16 mouse cellular contexts compared by ENCODE assay signal in genomic region chr5:137892954-137893353, GRCm38 (mm10). TPM values are rescaled to one million over a fixed set of nuclear protein-coding genes. Genes with fewer than 3 reads are reported as not detected.
DNase-seq lines count a peak whose midpoint lies in the region; ATAC-seq and TF ChIP-seq lines count a peak whose summit lies in the region.
"Had no signal": no experiment of that assay in that cellular context is flagged by ENCODE, and none has a peak within 500 bp of the region (broad histone marks: within the 10 kb centered on the region; RNA-seq: fewer than 3 reads in every experiment).

No protein-coding gene starts in this region.

- H3K4me2 ChIP-seq in intestine, postnatal 0 days (replicated peaks; ENCODE audit: low read depth): no peak overlapping the region
- no peak overlapping the region for H3K4me2 ChIP-seq in intestine, embryonic 15.5 days (replicated peaks)
- H3K4me2 ChIP-seq in CH12.LX (ENCODE audit: insufficient read depth, low read depth, poor library complexity, severe bottlenecking): no peak overlapping the region
- H3K4me2 ChIP-seq: forebrain, embryonic 13.5 days; midbrain, embryonic 11.5 days; neural tube, embryonic 13.5 days had no signal

- DNase-seq in 416B (ENCODE audit: low read depth) (peak; percentile 27), CH12.LX (ENCODE audit: extremely low read depth) (peak; percentile 37)
- DNase-seq in brain, embryonic 14.5 days (ENCODE audit: low read depth): peak; percentile 1
- no peak for DNase-seq in thymus, adult 18-20 months
- no peak for DNase-seq in left cerebral cortex, adult 9 months (ENCODE audit: low spot score in 2 of 2)
- DNase-seq: kidney, postnatal 25 days; lung, adult 18-20 months; right cerebral cortex, postnatal 14 days had no signal

- H3K4me3 ChIP-seq in intestine, postnatal 0 days (ENCODE audit: low read depth, low read length): no peak overlapping the region
- H3K4me3 ChIP-seq in intestine, embryonic 15.5 days (replicated peaks): no peak overlapping the region
- no peak overlapping the region for H3K4me3 ChIP-seq in CH12.LX (replicated peaks in 1 of 3; ENCODE audit: low read depth in 2 of 3, low read length in 2 of 3, poor library complexity in 1 of 3)
- H3K4me3 ChIP-seq: forebrain, embryonic 13.5 days; neural tube, embryonic 13.5 days had no signal

- H3K79me2 ChIP-seq in CH12.LX (replicated peaks; ENCODE audit: control insufficient read depth, extremely low read depth, insufficient read depth, poor library complexity, severe bottlenecking): no peaks in the 10 kb centered on the region

- H3K4me1 ChIP-seq in intestine, postnatal 0 days (replicated peaks; ENCODE audit: control insufficient read depth, insufficient read depth, low read length): no peaks in the 10 kb centered on the region
- no peaks in the 10 kb centered on the region for H3K4me1 ChIP-seq in intestine, embryonic 15.5 days (replicated peaks)
- peaks cover 0 to 4% of the 10 kb centered on the region in 2 experiments; a peak in 2 of 4 replicates for H3K4me1 ChIP-seq in CH12.LX (ENCODE audit: control insufficient read depth in 1 of 2, insufficient read depth in 2 of 2)
- H3K4me1 ChIP-seq: forebrain, embryonic 13.5 days; neural tube, embryonic 13.5 days had no signal

- H3K27me3 ChIP-seq in intestine, postnatal 0 days (replicated peaks; ENCODE audit: control insufficient read depth, insufficient read depth, low read length): no peaks in the 10 kb centered on the region
- H3K27me3 ChIP-seq in intestine, embryonic 15.5 days (replicated peaks): no peaks in the 10 kb centered on the region
- peaks cover 13% of the 10 kb centered on the region for H3K27me3 ChIP-seq in CH12.LX (replicated peaks)
- H3K27me3 ChIP-seq: forebrain, embryonic 13.5 days; neural tube, embryonic 13.5 days had no signal

- no peak for TF ChIP-seq POLR2A in CH12.LX (IDR thresholded peaks at IDR 0.05; ENCODE audit: low read depth, low read length)
- no peak for TF ChIP-seq POLR2A in brain, embryonic 14.5 days (IDR thresholded peaks at IDR 0.05; ENCODE audit: borderline replicate concordance, extremely low read depth, insufficient read depth, insufficient read length, poor library complexity, severe bottlenecking)

- dilution Hi-C loops in CH12.LX (cut with MboI; ENCODE audit: extremely low pct_ligation_motif_present, extremely low pct_unique_long_range_greater_than_20kb, low sequenced_read_pairs): no loop called here

- H3K36me3 ChIP-seq in intestine, postnatal 0 days (ENCODE audit: control insufficient read depth, insufficient read depth): 0 out of 2 replicates have a peak, but pooled peaks cover 8% of the 10 kb centered on the region
- H3K36me3 ChIP-seq in intestine, embryonic 15.5 days: no peaks in the 10 kb centered on the region
- H3K36me3 ChIP-seq in CH12.LX (replicated peaks in 1 of 2; ENCODE audit: control insufficient read depth in 1 of 2, insufficient read depth in 1 of 2, low read length in 1 of 2): no peaks in the 10 kb centered on the region
- H3K36me3 ChIP-seq: neural tube, embryonic 13.5 days had no signal

- TF ChIP-seq EP300 in CH12.LX (IDR thresholded peaks at IDR 0.05; ENCODE audit: low read length): no peak

- H3K9ac ChIP-seq in intestine, postnatal 0 days (ENCODE audit: low read depth, low read length): no peak overlapping the region
- no peak overlapping the region for H3K9ac ChIP-seq in intestine, embryonic 15.5 days
- H3K9ac ChIP-seq in CH12.LX (ENCODE audit: insufficient read depth, low read depth): no peak overlapping the region
- H3K9ac ChIP-seq: forebrain, embryonic 13.5 days; neural tube, embryonic 13.5 days had no signal

- WGBS in intestine, postnatal 0 days: 47% methylated on average over 1 of the region's 1 CpGs
- WGBS in intestine, embryonic 15.5 days: 54% methylated on average over 1 of the region's 1 CpGs

- ATAC-seq in intestine, postnatal 0 days: no peak
- no peak for ATAC-seq in intestine, embryonic 15.5 days
- ATAC-seq: forebrain, embryonic 13.5 days had no signal

- TF ChIP-seq RAD21 in CH12.LX (IDR thresholded peaks at IDR 0.05; ENCODE audit: low read depth, low read length): peak; percentile 62

- H3K9me3 ChIP-seq in intestine, postnatal 0 days (ENCODE audit: control insufficient read depth): no peaks in the 10 kb centered on the region
- no peaks in the 10 kb centered on the region for H3K9me3 ChIP-seq in intestine, embryonic 15.5 days
- no peaks in the 10 kb centered on the region for H3K9me3 ChIP-seq in CH12.LX (replicated peaks; ENCODE audit: low read length)
- H3K9me3 ChIP-seq: forebrain, embryonic 13.5 days; neural tube, embryonic 13.5 days had no signal

- TF ChIP-seq CTCF in intestine, postnatal 0 days (IDR thresholded peaks at IDR 0.05; ENCODE audit: low read depth): peak; percentile 73
- TF ChIP-seq CTCF in CH12.LX (conservative IDR thresholded peaks at IDR 0.05 in 1 of 2, IDR thresholded peaks at IDR 0.05 in 1 of 2; ENCODE audit: low read depth in 2 of 2, low read length in 2 of 2): peak; percentile 75 to 78
- peak; percentile 29; the same call in 1 of the 2 replicates for TF ChIP-seq CTCF in brain, embryonic 14.5 days (IDR thresholded peaks at IDR 0.05; ENCODE audit: borderline replicate concordance, extremely low read depth, insufficient read depth, insufficient read length)

- in situ Hi-C loops in CH12.LX (cut with MboI; ENCODE audit: low pct_ligation_motif_present, low pct_unique_long_range_greater_than_20kb, low sequenced_read_pairs): loop anchor here (5.0 kb wide), 1 partner anchor 79 kb away; no protein-coding TSS in a partner anchor

- H3K27ac ChIP-seq in intestine, postnatal 0 days (ENCODE audit: low read depth, low read length): no peak overlapping the region
- no peak overlapping the region for H3K27ac ChIP-seq in intestine, embryonic 15.5 days
- H3K27ac ChIP-seq in CH12.LX (ENCODE audit: insufficient read depth, low read depth): no peak overlapping the region
- H3K27ac ChIP-seq: forebrain, embryonic 13.5 days; neural tube, embryonic 13.5 days had no signal

TF ChIP-seq in CH12.LX, 34 proteins besides CTCF, POLR2A, EP300 and RAD21:
- TF ChIP-seq MAZ (IDR thresholded peaks at IDR 0.05; ENCODE audit: low read depth, low read length) (no peak), ZC3H11A (IDR thresholded peaks at IDR 0.05; ENCODE audit: low read depth, low read length) (peak; percentile 21; the same call in 1 of the 2 replicates), SMC3 (IDR thresholded peaks at IDR 0.05; ENCODE audit: low read depth, low read length) (peak; percentile 85)

RNA-seq across cellular contexts. Expression of gene Pilrb2, which starts 21.3 kb away (rescaled TPM):
- 1.8 and 3.4 TPM in 2 replicates for polyA plus RNA-seq in intestine, postnatal 0 days (2015; fragmentation: Nextera tagmentation; extraction: Ambion mirVana)
- polyA plus RNA-seq in intestine, embryonic 15.5 days (2015; fragmentation: Nextera tagmentation; extraction: Ambion mirVana): 0.74 and 1.2 TPM in 2 replicates
- total RNA-seq in CH12.LX (2012; rRNA removed) (not detected in 2 replicates), CH12.LX (2014; rRNA removed) (not detected in 2 replicates)
- polyA plus RNA-seq in CH12.LX (2012; ENCODE audit: insufficient read length, low read depth): not detected in 2 replicates
- polyA plus RNA-seq in brain, embryonic 14.5 days (2012; rRNA removed): 0.08 TPM in 1 of 2 replicates, not detected in the other
- total RNA-seq: left cerebral cortex, postnatal 14 days had no signal
- polyA plus RNA-seq: forebrain, embryonic 13.5 days; hindbrain, embryonic 11.5 days; midbrain, embryonic 11.5 days had no signal

RNA-seq across cellular contexts. Expression of gene Cyp3a13, which starts 28.5 kb away (rescaled TPM):
- polyA plus RNA-seq in intestine, postnatal 0 days (2015; fragmentation: Nextera tagmentation; extraction: Ambion mirVana): 119 and 134 TPM in 2 replicates
- 32.9 and 33.1 TPM in 2 replicates for polyA plus RNA-seq in intestine, embryonic 15.5 days (2015; fragmentation: Nextera tagmentation; extraction: Ambion mirVana)
- total RNA-seq in CH12.LX (2012; rRNA removed) (not detected in 2 replicates), CH12.LX (2014; rRNA removed) (not detected in 2 replicates)
- 0.16 TPM in 1 of 2 replicates, not detected in the other for polyA plus RNA-seq in CH12.LX (2012; ENCODE audit: insufficient read length, low read depth)
- polyA plus RNA-seq in brain, embryonic 14.5 days (2012; rRNA removed): not detected in 2 replicates
- polyA plus RNA-seq: forebrain, embryonic 13.5 days; hindbrain, embryonic 11.5 days; midbrain, embryonic 11.5 days; neural tube, embryonic 13.5 days had no signal

RNA-seq across cellular contexts. Expression of gene Pilrb1, which starts 35.0 kb away (rescaled TPM):
- 3.5 and 4.3 TPM in 2 replicates for polyA plus RNA-seq in intestine, postnatal 0 days (2015; fragmentation: Nextera tagmentation; extraction: Ambion mirVana)
- 1.1 and 2.8 TPM in 2 replicates for polyA plus RNA-seq in intestine, embryonic 15.5 days (2015; fragmentation: Nextera tagmentation; extraction: Ambion mirVana)
- total RNA-seq in CH12.LX (2012; rRNA removed) (not detected in 2 replicates), CH12.LX (2014; rRNA removed) (not detected in 2 replicates)
- polyA plus RNA-seq in CH12.LX (2012; ENCODE audit: insufficient read length, low read depth): not detected in 2 replicates
- 0.16 TPM in 1 of 2 replicates, not detected in the other for polyA plus RNA-seq in brain, embryonic 14.5 days (2012; rRNA removed)
- total RNA-seq: left cerebral cortex, postnatal 14 days had no signal
- polyA plus RNA-seq: cortical plate, adult 2 months; forebrain, embryonic 13.5 days; hindbrain, embryonic 11.5 days; midbrain, embryonic 11.5 days; neural tube, embryonic 13.5 days had no signal

RNA-seq across cellular contexts. Expression of gene Pilra, which starts 56.9 kb away (rescaled TPM):
- polyA plus RNA-seq in intestine, postnatal 0 days (2015; fragmentation: Nextera tagmentation; extraction: Ambion mirVana): 2.4 and 3.0 TPM in 2 replicates
- polyA plus RNA-seq in intestine, embryonic 15.5 days (2015; fragmentation: Nextera tagmentation; extraction: Ambion mirVana): 2.5 and 2.9 TPM in 2 replicates
- total RNA-seq in CH12.LX (2012; rRNA removed): 0.08 and 0.13 TPM in 2 replicates
- not detected in 2 replicates for total RNA-seq in CH12.LX (2014; rRNA removed)
- polyA plus RNA-seq in CH12.LX (2012; ENCODE audit: insufficient read length, low read depth): 0.42 and 0.66 TPM in 2 replicates
- 0.12 and 0.42 TPM in 2 replicates for polyA plus RNA-seq in brain, embryonic 14.5 days (2012; rRNA removed)

Comparison
In these comparisons a context has a peak if more than half of its experiments do, and no peak if none do; other contexts are left out.
1. DNase-seq: peak in 416B (single experiment), CH12.LX (single experiment) and brain, embryonic 14.5 days (single experiment); none in thymus, adult 18-20 months (0 of 2) and left cerebral cortex, adult 9 months (0 of 2).
2. RNA of gene Cyp3a13, which starts 28.5 kb away (polyA plus RNA-seq): 119 to 134 TPM in intestine, postnatal 0 days and 32.9 to 33.1 TPM in intestine, embryonic 15.5 days; 0.16 TPM in CH12.LX and not detected in brain, embryonic 14.5 days; every median in the first group is over 10 times any median in the second.
3. Peak in every context shown above with its lines, with median percentiles within 50 percentile points of each other: CTCF ChIP-seq.